Mouse (Mus musculus) urinary bladder, postnatal 25 days (tissue): ENCODE results near the gene H2-D1.

Experiments
- DNase-seq: peaks from one replicate; pipeline ENCODE4 v3.0.0; 2022; ENCODE audit warnings: low spot score

Gene H2-D1

GRCm38 (mm10) chr17:35240384-35241304 lies 21.9 kb upstream of the H2-D1 start:
- no peak for DNase-seq

DNA sequence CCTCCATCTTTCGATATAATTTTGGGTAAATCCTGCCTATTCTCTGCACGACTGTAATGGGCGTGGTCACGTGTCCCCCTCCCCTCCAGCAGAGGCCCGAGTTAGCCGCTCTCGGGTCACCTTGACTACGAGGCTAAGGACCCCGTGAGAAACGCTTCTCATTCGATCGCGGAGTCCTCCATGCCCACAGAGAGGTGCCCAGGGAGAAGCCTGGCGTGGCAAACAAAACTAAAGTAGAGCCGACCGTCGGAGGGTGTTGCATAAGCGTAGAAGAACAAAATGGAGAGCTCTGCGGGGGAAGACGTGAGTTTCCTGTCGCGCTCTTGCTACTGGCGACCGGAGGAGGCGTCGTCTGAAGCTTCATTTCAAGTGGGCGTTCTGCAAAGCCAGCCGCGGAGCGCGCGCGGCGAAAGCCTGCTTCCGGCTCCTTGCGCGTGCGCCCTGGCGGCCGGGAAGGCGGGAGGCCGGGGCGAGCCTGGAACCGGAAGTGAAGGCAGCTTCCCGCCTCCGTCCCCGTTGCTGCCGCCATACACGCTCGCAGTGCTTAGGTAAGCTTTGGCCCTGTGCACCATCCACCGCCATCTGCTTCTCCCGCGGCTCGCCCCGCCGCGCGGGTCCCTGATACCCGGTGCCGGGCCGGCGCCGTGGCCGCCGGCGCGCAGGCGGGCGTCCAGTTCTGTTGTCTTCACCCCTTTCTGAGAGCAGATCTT lies 21.1 kb upstream of the H2-D1 start, which contains the start of gene Ddx39b:
Ddx39b (plus strand) TSS at position 442 of the 710 bp plus-strand sequence.
- peak; percentile 93 for DNase-seq

DNA sequence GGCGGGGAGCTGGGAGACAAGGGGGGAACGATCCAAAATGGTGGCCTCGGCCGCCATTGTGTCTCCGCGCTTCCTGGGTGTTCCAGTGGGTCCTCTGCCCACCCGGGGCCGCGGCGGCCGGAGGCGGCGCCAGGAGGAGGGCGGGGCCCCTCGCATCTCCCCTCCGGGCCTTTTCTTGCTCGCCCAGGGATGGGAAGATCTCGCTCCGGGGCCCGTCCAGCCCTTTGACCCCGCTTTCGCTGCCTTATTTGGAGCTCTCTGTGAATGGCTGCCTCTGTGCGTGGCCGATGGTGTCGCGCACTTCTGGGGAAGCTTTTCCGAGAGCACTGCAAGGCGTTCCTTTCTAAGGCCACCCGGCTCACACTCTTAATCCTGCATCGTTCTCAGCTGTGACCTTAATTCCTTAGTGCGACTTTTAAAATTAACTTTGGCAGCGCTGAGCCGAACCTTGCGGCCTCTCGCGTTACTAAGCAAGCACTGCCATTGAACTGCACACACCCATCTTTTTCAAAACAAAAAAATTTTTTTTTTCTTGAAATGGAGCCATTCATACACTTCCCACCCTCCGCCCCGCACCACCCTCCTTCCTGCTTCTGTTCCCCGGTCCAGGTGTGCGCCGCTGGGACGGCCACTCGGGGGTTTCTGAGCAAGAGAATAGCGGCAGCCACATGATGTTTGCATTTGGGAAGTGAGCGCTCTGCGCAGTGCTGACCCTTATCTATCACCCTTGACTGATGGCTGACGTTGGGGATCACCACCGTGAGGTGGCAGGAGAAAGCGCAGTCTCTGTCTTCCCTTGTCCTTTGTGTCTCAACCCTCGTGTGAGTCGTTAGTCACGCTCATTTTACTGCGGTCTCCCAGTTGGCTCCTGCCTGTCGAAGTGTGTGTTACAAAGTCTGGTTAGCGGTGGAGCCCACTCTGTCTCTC lies 20.3 kb upstream of the H2-D1 start:
- peak; percentile 66 for DNase-seq

GRCm38 (mm10) chr17:35243086-35243485 lies 19.4 kb upstream of the H2-D1 start:
- DNase-seq, result no peak

DNA sequence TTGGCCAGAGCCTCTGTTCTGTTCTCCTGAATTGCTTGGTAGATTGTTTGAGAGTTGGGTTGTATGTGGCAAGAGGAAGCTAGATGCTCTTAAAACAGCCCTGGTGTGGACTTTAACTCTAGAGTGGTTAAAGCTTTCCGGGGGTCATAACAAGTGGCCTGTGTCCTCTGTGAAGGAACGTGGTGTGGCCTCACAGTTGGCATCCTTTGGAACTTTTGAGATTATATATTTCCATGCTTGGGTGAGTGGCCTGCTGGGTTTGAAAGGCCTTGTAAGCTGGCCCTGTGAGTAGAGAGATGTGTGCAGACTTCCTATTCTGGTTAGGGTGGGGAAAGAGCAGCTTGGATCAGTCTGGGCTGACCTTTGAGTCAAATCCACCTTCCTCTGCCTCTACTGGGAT lies 17.5 kb upstream of the H2-D1 start:
- DNase-seq, result no peak

DNA sequence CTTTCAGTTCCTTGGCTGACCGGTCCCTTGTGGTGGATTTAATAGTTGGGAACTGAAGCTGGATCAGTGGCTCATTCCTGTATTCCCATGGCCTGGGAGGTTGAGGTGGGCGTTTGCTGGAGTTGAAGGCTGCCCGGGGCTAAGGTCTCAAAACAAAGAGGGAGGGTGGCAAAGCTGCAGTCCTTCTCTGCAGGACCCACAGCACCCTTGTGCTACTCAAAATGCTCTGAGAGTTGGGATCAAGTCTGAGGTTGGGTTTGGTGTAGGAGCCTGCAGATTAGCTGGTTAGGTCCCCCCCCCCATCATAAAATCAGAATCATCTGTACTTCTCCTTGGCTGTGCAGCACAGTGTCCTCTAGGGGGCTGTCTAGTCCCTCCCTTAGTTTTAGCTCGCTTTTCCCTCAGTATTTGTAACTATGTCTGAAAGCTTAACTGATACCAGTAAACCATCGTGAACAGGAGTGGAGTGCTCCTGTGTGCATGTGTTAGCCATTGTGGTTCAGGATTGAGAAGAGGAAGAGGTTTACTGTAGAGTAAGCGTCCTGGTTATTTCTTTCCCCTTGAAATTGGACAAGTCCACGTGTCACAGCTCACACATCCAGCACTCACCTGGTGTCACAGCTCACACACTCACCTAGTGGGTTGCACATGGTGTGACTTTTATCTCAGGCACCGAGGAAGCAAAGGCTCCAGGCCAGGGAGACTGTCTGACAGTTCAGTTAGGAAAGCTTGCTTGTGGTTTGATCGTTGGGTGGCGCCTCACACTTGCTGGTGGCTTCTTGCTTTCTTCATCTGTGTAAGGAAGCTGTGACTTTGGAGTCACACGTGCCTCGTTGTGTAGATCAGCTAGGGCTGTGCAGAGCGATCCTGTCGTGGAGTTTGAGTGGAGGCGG lies 16.6 kb upstream of the H2-D1 start:
- DNase-seq, result no peak

DNA sequence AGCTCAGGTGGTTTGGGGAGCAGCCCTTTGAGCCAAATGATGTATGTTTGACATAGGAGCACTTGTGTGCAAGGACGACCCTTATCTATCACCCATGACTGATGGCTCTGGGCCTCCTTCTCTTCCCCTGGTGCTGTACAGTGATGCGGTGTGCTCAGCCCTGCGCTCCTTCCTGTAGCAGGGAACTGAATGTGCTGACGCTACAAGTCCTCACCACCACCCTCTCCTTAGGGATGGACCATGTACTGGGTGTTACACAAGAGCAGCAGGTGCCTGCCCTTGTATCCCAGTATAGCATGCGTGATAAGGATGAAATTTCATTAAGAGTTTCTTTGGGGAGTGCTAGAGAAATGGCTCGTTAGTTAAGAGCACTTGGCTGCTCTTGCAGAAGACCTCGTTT lies 15.4 kb upstream of the H2-D1 start:
- DNase-seq, result no peak

GRCm38 (mm10) chr17:35248986-35249385 lies 13.5 kb upstream of the H2-D1 start:
- DNase-seq, result no peak

GRCm38 (mm10) chr17:35249451-35250197 lies 12.9 kb upstream of the H2-D1 start:
- DNase-seq, result no peak

DNA sequence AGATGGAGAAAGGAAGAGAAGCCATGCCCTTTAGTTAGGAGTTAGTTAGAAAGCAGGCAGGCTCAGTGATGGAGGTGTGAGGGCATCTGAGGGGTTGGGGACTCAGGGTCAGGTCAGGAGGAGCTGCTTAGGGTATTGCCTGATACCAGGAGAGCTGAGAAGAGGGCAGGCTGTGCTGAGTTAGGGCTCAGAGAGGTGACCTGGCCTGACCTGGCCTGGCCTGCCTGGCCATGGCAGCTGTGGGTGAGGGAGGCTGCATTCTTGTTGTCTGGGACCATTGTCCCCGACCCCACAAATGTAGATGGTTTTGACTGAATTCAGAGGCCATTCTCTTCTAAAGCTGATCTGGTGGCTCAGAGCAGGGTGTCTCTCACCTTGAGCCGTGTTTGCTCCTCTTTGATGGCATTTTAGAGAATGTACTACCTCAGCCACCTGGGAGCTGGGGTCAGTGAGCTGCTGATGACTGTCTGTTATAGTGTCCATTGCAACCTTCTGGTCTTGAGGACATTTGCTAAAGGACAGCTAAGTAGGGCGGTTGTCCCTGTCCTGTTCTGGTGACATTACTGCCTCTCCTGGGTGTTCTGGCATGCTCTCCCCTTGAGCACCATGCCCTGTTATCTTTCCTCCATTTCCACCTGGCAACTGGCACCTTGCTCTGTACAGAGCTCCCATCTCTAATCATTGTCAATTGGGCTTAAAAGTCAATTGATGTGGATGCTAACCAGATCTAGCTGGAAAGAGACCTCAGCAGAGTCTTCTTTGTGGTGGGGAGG lies 12.0 kb upstream of the H2-D1 start:
- DNase-seq, result no peak

DNA sequence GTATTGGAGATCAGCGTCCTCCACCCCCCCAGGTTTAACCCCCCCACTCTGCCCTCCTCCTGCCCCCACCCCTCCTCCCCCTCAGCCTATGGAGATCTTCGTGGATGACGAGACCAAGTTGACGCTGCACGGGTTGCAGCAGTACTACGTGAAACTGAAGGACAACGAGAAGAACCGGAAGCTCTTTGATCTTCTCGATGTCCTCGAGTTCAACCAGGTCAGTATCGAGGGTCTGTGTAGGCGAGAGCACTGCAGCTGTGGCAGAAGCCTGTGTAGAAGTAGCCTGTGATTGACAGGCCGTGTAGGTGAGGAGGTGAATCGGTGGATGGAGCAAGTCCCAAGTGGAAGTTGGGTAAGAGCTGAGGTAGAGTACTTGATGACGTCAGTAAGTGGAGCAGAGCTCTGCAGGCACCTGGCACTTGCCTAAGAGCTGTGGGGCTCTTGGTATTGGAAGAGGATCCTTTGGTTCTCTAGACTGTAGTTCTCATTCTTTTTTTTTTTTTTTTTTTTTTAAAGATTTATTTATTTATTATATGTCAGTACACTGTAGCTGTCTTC lies 11.3 kb upstream of the H2-D1 start:
- DNase-seq, result no peak

DNA sequence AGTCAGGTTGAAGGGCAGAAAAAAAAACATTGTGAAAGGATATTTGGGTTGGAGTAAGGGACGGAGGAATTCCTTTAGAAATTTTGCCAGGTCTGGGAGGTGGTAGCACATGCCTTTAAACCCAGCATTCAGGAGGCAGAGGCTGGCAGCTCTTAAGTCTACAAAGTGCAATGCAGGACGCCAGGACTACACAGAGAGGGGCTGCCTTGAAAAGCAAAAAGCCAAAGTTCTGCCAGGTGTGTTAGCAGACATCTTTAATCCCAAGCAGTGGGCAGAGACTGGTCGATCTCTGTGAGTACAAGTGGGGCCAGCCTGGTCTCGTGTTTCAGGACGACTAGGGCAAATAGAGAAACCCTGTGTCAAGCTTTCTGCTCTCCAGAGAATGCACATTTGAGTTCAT lies 10.5 kb upstream of the H2-D1 start:
- no peak for DNase-seq

- DNase-seq, result no peak
These were observed 9.8 kb upstream of the H2-D1 start for GRCm38 (mm10) chr17:35252619-35253292.

DNA sequence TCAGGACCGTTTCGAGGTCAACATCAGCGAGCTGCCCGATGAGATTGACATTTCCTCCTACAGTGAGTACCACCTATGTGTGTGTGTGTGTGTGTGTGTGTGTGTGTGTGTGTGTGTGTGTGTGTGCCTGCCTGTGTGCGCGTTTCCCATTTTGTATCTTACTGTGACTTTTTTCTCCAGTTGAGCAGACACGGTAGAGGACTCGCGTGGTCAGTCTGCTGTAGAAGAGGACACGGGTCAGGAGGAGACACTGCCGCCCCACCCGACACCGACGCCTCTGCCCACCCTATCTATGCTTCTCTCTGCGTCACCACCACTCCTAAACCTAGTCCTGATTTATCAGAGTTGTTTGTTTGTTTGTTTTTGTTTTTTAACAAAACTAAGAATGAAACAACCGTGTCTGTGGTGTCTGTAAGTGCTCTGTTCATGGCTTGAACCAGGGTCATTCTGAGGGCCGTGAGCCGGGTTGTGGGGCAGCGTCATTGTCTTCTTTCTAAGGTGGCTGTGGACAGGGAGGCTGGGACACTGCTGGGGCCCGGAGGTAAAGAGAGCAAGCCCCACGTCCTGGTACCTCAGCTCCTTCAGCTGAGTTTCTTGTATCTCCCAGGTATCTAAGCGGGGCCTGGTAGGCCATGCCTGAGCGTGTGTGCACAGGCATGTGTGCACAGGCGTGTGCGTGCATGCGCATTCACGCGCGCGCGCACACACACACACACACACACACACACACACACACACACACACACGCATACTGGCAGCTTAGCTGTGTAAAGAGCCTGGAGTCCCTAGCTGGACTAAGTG lies 9.0 kb upstream of the H2-D1 start:
- no peak for DNase-seq

GRCm38 (mm10) chr17:35254241-35255098 lies 8.1 kb upstream of the H2-D1 start:
- DNase-seq, result no peak

GRCm38 (mm10) chr17:35255301-35255700 lies 7.2 kb upstream of the H2-D1 start:
- DNase-seq, result no peak

DNA sequence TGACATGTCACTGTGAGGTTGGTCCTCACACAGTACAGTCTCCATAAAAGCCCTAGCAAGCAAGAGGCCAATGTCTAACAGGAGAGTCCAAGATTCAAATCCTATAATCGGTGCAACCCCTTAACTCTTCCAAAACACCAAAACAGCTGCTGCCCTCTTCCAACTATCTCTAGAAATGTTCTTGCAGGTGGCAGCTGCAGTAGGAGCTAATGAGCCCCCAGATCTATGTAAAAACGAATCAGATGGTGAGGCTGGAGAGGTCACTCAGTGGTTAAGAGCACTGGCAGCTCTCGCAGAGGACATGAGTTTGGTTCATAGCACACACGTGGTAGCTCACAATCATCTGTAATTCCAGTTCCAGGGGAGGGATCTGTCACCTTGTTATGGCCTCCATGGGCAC lies 6.8 kb upstream of the H2-D1 start:
- no peak for DNase-seq
